Mouse (Mus musculus): ENCODE data around the gene Heatr6.

DNA sequence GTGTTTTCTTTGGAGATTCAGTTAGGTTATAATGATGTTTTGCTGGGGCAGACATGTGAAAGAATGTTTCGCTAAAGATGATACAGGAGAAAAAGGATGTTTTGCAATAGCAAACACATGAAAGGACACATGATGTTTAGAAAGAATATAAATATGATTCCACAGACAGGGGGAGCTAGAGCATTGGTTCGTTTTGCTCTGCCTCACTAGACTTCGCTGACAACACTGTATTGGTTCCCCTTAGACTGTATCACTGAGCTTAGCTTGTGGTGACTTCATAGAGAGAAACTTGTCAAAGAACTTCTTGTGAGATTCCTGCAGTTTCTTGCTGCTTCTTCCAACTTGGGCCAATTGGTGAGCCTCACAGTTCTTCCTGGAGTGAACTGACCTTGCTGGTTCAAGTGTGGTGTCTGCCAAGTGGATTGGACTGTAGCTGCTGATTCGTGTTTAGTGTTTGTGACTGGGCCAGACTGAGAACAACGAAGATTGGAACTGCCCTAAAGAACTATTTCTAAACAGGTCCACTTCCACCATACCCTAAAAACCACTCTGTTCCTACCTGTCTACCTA lies 20.3 kb upstream of the Heatr6 start:
- TF ChIP-seq POLR2A (IDR thresholded peaks at IDR 0.05; ENCODE audit: borderline replicate concordance, low read depth, low read length) (no peak), CTCF (IDR thresholded peaks at IDR 0.05; ENCODE audit: low read depth, low read length) (no peak)

Data from bone marrow macrophage, adult 2 months (primary cell).